Mouse (Mus musculus): ENCODE measurements around the gene Ntm.

DNA sequence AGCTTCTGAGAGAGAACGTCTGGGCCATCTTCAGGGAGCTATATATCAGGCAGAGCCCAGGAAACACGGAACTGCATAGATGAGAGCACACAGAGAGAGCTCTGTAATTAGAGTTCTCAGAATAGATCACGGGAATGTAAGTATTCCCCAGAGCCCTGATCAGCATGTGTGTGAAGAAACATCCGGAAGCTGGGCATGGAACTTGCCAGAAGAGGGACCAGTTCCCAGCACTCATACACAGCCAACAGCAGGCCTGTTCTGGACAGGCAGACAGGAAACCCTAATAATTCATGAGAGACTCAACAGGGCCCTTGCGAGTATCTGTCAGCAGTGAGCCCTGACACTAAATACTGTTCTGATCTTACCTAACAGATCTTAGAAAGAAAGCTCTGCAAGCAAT, 345.8 kb downstream of the Ntm start:
- TF ChIP-seq CTCF (IDR thresholded peaks at IDR 0.05; ENCODE audit: control insufficient read depth, insufficient read depth, insufficient replicate concordance, low read depth, low read length) (no peak), POLR2A (IDR thresholded peaks at IDR 0.05; ENCODE audit: control insufficient read depth, low read depth, low read length) (no peak)
